Mouse (Mus musculus) ES-E14 (cell line): Measurements from ENCODE around the gene Pcsk5. TPM values are rescaled to one million over a fixed set of nuclear protein-coding genes. Genes with fewer than 3 reads are reported as not detected.

Source experiments
- DNase-seq: peaks from one replicate; pipeline ENCODE4 v3.0.0-alpha.2; 2013; ENCODE audit warnings: low read depth, low spot score
- H3K27ac ChIP-seq: 2 replicates; pipeline ENCODE4 v1.5.1; 2012; ENCODE audit warnings: low read depth, mild to moderate bottlenecking, low read length, moderate library complexity, mixed read lengths; ENCODE audit not compliant: poor library complexity, insufficient read depth, severe bottlenecking
- H3K36me3 ChIP-seq: 2 replicates; pipeline ENCODE4 v1.6.1; 2012; ENCODE audit warnings: mild to moderate bottlenecking, low read length, moderate library complexity, mixed read lengths; ENCODE audit not compliant: control insufficient read depth, poor library complexity, insufficient read depth, severe bottlenecking
- H3K4me1 ChIP-seq, 2 experiments: fragments of 150-350 bp in 1 of 2; sonication (generic) in 1 of 2; 2 replicates each; pipeline ENCODE4 v1.6.1; 2012; ENCODE audit warnings: low read length in 2 of 2, mild to moderate bottlenecking in 1 of 2, mixed read lengths in 1 of 2; ENCODE audit not compliant: control insufficient read depth in 2 of 2, insufficient read depth in 2 of 2, poor library complexity in 1 of 2
- H3K4me3 ChIP-seq, 2 experiments: fragments of 150-350 bp in 1 of 2; sonication (generic) in 1 of 2; 2 replicates each; pipeline ENCODE4 v1.5.1; 2012; ENCODE audit warnings: low read length in 2 of 2, low read depth in 1 of 2, mild to moderate bottlenecking in 1 of 2, mixed read lengths in 1 of 2; ENCODE audit not compliant: insufficient read depth in 1 of 2, poor library complexity in 1 of 2, severe bottlenecking in 1 of 2
- H3K9ac ChIP-seq: 2 replicates; pipeline ENCODE4 v1.6.1; 2012; ENCODE audit warnings: low read depth, mild to moderate bottlenecking, low read length, mixed read lengths; ENCODE audit not compliant: poor library complexity, insufficient read depth, severe bottlenecking
- H3K9me3 ChIP-seq: fragments of 150-350 bp; sonication (generic); 2 replicates; pipeline ENCODE4 v1.6.1; 2012; ENCODE audit warnings: low read depth, mild to moderate bottlenecking, low read length; ENCODE audit not compliant: control insufficient read depth, insufficient read depth
- CHD2 ChIP-seq: IDR thresholded peaks from 2 replicates; pipeline ENCODE4 v1.6.1; 2014; ENCODE audit warnings: mild to moderate bottlenecking, low read depth, low read length, inconsistent platforms
- HCFC1 ChIP-seq: IDR thresholded peaks from 2 replicates; pipeline ENCODE4 v1.6.1; 2012; ENCODE audit warnings: low read length, inconsistent platforms, borderline replicate concordance; ENCODE audit not compliant: insufficient read depth
- MAFK ChIP-seq: IDR thresholded peaks from 2 replicates; pipeline ENCODE4 v1.6.1; 2014; ENCODE audit warnings: mild to moderate bottlenecking, low read depth, low read length, inconsistent platforms; ENCODE audit not compliant: insufficient read depth
- ZC3H11A ChIP-seq: IDR thresholded peaks from 2 replicates; pipeline ENCODE4 v1.6.1; 2012; ENCODE audit warnings: low read depth, mild to moderate bottlenecking, inconsistent platforms, low read length, borderline replicate concordance
- ZNF384 ChIP-seq: IDR thresholded peaks from 2 replicates; pipeline ENCODE4 v1.6.1; 2012; ENCODE audit warnings: low read depth, low read length, inconsistent platforms
- in situ Hi-C, 2 experiments: fragments of 600-800 bp; cut with MboI; formaldehyde crosslinking; loops; one replicate each; pipeline ENCODE4 v1.15.1; 2025; ENCODE audit warnings: low sequenced_read_pairs in 2 of 2, inconsistent platforms in 1 of 2; ENCODE audit not compliant: unreplicated experiment in 2 of 2
- total RNA-seq: library from RNA; depleted of rRNA; stranded (reverse); fragments of 300-350 nt; gene quantifications from 2 replicates; pipeline ENCODE4 v1.2.3, GENCODE M21; 2012

Gene Pcsk5
- total RNA-seq, 1 experiment = 1.6 TPM

GRCm38 (mm10) chr19:17615646-17616045 lies 221.8 kb downstream of the Pcsk5 start:
- H3K36me3 ChIP-seq = no peaks in the 10 kb centered on the region
- H3K4me1 ChIP-seq = no peaks in the 10 kb centered on the region
- no peak for TF ChIP-seq ZC3H11A
- TF ChIP-seq MAFK = no peak
- no peak for TF ChIP-seq CHD2
- TF ChIP-seq HCFC1 = no peak
- TF ChIP-seq ZNF384 = no peak
- H3K27ac ChIP-seq = no peak overlapping the region
- no peaks in the 10 kb centered on the region for H3K9me3 ChIP-seq
- no peak for DNase-seq
- in situ Hi-C loops = no loop called here
- H3K9ac ChIP-seq = no peak overlapping the region
- H3K4me3 ChIP-seq = no peak overlapping the region

- in situ Hi-C loops = no loop called here
- Histone ChIP-seq H3K9ac (no peak overlapping the region), H3K36me3 (no peaks in the 10 kb centered on the region), H3K4me3 (no peak overlapping the region), H3K27ac (no peak overlapping the region), H3K9me3 (no peaks in the 10 kb centered on the region), H3K4me1 (no peaks in the 10 kb centered on the region)
- TF ChIP-seq HCFC1 = no peak
- TF ChIP-seq ZC3H11A = no peak
- no peak for TF ChIP-seq MAFK
- TF ChIP-seq CHD2 = no peak
- no peak for TF ChIP-seq ZNF384
- no peak for DNase-seq
Observed at GRCm38 (mm10) chr19:17606510-17606909, 230.9 kb downstream of the Pcsk5 start.

- Histone ChIP-seq H3K4me3 (no peak overlapping the region), H3K27ac (no peak overlapping the region), H3K36me3 (no peaks in the 10 kb centered on the region), H3K9me3 (no peaks in the 10 kb centered on the region), H3K4me1 (no peaks in the 10 kb centered on the region), H3K9ac (no peak overlapping the region)
- no peak for DNase-seq
- TF ChIP-seq HCFC1 (no peak), ZNF384 (no peak), ZC3H11A (no peak), CHD2 (no peak), MAFK (no peak)
- in situ Hi-C loops = no loop called here
Observed at GRCm38 (mm10) chr19:17606093-17606492, 231.3 kb downstream of the Pcsk5 start.

GRCm38 (mm10) chr19:17603322-17603721 lies 234.1 kb downstream of the Pcsk5 start:
- H3K4me3 ChIP-seq = no peak overlapping the region
- no peaks in the 10 kb centered on the region for H3K4me1 ChIP-seq
- H3K9ac ChIP-seq = no peak overlapping the region
- in situ Hi-C loops = no loop called here
- TF ChIP-seq MAFK = no peak
- no peak for TF ChIP-seq ZC3H11A
- TF ChIP-seq ZNF384 = no peak
- TF ChIP-seq CHD2 = no peak
- no peak for TF ChIP-seq HCFC1
- H3K36me3 ChIP-seq = no peaks in the 10 kb centered on the region
- no peak overlapping the region for H3K27ac ChIP-seq
- DNase-seq = no peak
- H3K9me3 ChIP-seq = no peaks in the 10 kb centered on the region

GRCm38 (mm10) chr19:17600347-17600746 lies 237.1 kb downstream of the Pcsk5 start:
- Histone ChIP-seq H3K4me1 (no peaks in the 10 kb centered on the region), H3K9ac (no peak overlapping the region), H3K9me3 (no peaks in the 10 kb centered on the region), H3K27ac (no peak overlapping the region), H3K36me3 (no peaks in the 10 kb centered on the region), H3K4me3 (no peak overlapping the region)
- no peak for DNase-seq
- in situ Hi-C loops = no loop called here
- TF ChIP-seq HCFC1 (no peak), ZNF384 (no peak), ZC3H11A (no peak), MAFK (no peak), CHD2 (no peak)
